Mouse (Mus musculus): ENCODE measurements around the gene Stx1b. TPM values are rescaled to one million over a fixed set of nuclear protein-coding genes. Genes with fewer than 3 reads are reported as not detected.
A peak's percentile ranks its signal among the peaks of the same experiment; 100 is the strongest.

Gene Stx1b
- total and polyA plus RNA-seq, 3 experiments, result 0.08 to 0.31 TPM; not detected in 1

DNA sequence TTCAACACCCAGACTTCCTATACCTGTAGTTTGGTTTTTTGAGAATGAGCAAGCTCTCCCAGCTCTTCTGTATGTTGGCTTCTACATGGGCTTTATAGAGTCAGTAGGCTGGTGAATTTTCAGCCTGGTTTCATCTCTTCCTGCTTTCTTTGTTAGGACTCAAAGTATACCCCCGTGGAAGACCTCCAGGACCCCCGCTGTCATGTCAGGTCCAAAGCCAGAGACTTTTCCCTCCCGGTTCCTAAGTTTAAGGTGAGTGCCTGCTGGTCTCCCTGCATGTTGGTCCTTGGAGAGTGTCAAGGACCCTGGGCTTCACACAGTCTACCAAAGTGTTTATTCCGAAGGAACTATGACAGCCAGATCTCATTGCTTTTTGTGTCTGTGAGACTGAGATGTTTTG lies 46.0 kb downstream of the Stx1b start:
- peaks cover 8 to 38% of the 10 kb centered on the region in 2 experiments for H3K4me1 ChIP-seq (ENCODE audit: control insufficient read depth in 1 of 2, insufficient read depth in 2 of 2)

DNA sequence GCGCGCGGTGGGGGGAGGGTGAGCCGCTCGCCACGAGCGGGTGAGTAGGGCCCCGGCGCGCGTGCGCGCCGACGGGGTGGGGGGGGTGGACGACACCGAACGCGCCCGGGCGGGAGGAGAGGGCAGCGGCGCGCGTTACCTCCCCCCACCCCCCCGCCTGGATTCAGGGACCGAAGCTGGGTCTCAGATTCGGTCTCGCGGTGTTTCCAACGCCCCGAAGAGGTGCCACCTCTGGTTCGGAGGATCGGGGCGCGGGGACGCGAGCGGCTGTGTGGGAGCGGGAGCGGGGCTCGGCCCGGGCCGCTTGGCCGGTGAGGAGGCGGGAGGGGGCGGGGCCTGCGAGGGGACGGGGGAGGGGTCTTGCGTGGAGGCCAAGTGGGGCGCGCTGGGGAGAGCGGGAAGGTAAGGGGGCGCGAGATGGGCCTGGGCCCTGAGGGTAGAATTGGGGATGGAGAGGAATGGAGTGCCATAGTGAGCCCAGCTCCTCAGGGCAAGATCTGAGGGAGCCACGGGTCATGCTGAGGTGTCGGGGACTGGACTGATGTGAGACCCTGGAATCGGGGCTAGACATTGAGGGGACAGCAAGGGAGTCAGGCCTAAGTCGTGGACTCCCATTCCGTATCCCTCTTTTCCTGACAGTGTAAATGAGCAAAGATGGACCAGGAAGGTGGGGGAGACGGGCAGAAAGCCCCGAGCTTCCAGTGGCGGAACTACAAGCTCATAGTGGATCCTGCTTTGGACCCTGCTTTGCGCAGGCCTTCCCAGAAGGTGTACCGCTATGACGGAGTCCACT lies 46.7 kb downstream of the Stx1b start:
- in situ Hi-C loops (cut with MboI; ENCODE audit: low pct_ligation_motif_present, low pct_unique_long_range_greater_than_20kb, low sequenced_read_pairs) (loop anchor here (5.0 to 25.0 kb wide), 4 partner anchors 40 to 995 kb away; partner anchors contain the start of genes Cdipt, Cdiptos, Prss8 and Tbx6), dilution Hi-C loops (cut with MboI; ENCODE audit: extremely low pct_ligation_motif_present, extremely low pct_unique_long_range_greater_than_20kb, low sequenced_read_pairs) (no loop called here)
- H3K9ac ChIP-seq (ENCODE audit: insufficient read depth, low read depth), result peak overlapping the region; percentile 98
- H3K4me1 ChIP-seq (ENCODE audit: control insufficient read depth in 1 of 2, insufficient read depth in 2 of 2), result peaks cover 9 to 44% of the 10 kb centered on the region in 2 experiments
- H3K4me3 ChIP-seq (replicated peaks in 1 of 3; ENCODE audit: low read depth in 2 of 3, low read length in 2 of 3, poor library complexity in 1 of 3), result peak overlapping the region; percentile 57 to 92 (median 67)
- peaks cover 23% of the 10 kb centered on the region for H3K79me2 ChIP-seq (replicated peaks; ENCODE audit: control insufficient read depth, extremely low read depth, insufficient read depth, poor library complexity, severe bottlenecking)
- TF ChIP-seq ZMIZ1 (IDR thresholded peaks at IDR 0.05; ENCODE audit: low read depth, low read length), result peak; percentile 59; the same call in 1 of the 2 replicates
- no peak for TF ChIP-seq ZC3H11A (IDR thresholded peaks at IDR 0.05; ENCODE audit: low read depth, low read length)
- 0 out of 2 replicates have a peak, but pooled peaks have one; percentile 12 for TF ChIP-seq SIN3A (IDR thresholded peaks at IDR 0.05; ENCODE audit: low read length)
- peak; percentile 63 for TF ChIP-seq NRF1 (IDR thresholded peaks at IDR 0.05; ENCODE audit: low read depth, low read length)
- TF ChIP-seq CHD2 (IDR thresholded peaks at IDR 0.05; ENCODE audit: low read length), result no peak; the same call in 1 of the 2 replicates
- TF ChIP-seq NELFE (IDR thresholded peaks at IDR 0.05; ENCODE audit: low read depth, low read length), result peak; percentile 48; the same call in 1 of the 2 replicates
- no peak for TF ChIP-seq MEF2A (IDR thresholded peaks at IDR 0.05; ENCODE audit: borderline replicate concordance, low read depth, low read length)
- TF ChIP-seq ETS1 (conservative IDR thresholded peaks at IDR 0.05; ENCODE audit: low read depth, low read length), result no peak
- TF ChIP-seq IRF4 (IDR thresholded peaks at IDR 0.05; ENCODE audit: low read depth, low read length), result no peak
- no peak for TF ChIP-seq MAFK (IDR thresholded peaks at IDR 0.05; ENCODE audit: insufficient replicate concordance, low read length)
- TF ChIP-seq HCFC1 (IDR thresholded peaks at IDR 0.05; ENCODE audit: low read depth, low read length), result no peak
- TF ChIP-seq SMC3 (IDR thresholded peaks at IDR 0.05; ENCODE audit: low read depth, low read length), result no peak
- no peak for TF ChIP-seq RAD21 (IDR thresholded peaks at IDR 0.05; ENCODE audit: low read depth, low read length)
- TF ChIP-seq JUN (IDR thresholded peaks at IDR 0.05; ENCODE audit: insufficient read depth, low read depth, low read length), result no peak
- TF ChIP-seq UBTF (IDR thresholded peaks at IDR 0.05; ENCODE audit: low read depth, low read length), result no peak
- TF ChIP-seq POLR2A (IDR thresholded peaks at IDR 0.05; ENCODE audit: low read depth, low read length), result peak; percentile 60; the same call in 1 of the 2 replicates
- no peak for TF ChIP-seq ZKSCAN1 (IDR thresholded peaks at IDR 0.05; ENCODE audit: borderline replicate concordance, low read depth, low read length)
- 0 out of 2 replicates have a peak, but pooled peaks have one; percentile 8 for TF ChIP-seq MXI1 (IDR thresholded peaks at IDR 0.05; ENCODE audit: low read depth, low read length)
- no peak for TF ChIP-seq MAX (IDR thresholded peaks at IDR 0.05; ENCODE audit: low read length)
- no peak for TF ChIP-seq CTCF (conservative IDR thresholded peaks at IDR 0.05 in 1 of 2, IDR thresholded peaks at IDR 0.05 in 1 of 2; ENCODE audit: low read depth in 2 of 2, low read length in 2 of 2)
- TF ChIP-seq GABPA (IDR thresholded peaks at IDR 0.05; ENCODE audit: insufficient replicate concordance, low read depth, low read length), result no peak
- no peak for TF ChIP-seq TBP (conservative IDR thresholded peaks at IDR 0.05; ENCODE audit: low read depth, low read length)
- TF ChIP-seq PAX5 (IDR thresholded peaks at IDR 0.05; ENCODE audit: low read length), result no peak
- TF ChIP-seq TCF12 (IDR thresholded peaks at IDR 0.05; ENCODE audit: low read depth, low read length), result no peak
- no peaks in the 10 kb centered on the region for H3K27me3 ChIP-seq (replicated peaks)
- DNase-seq (ENCODE audit: extremely low read depth), result peak; percentile 51
- peak overlapping the region; percentile 41 for H3K4me2 ChIP-seq (ENCODE audit: insufficient read depth, low read depth, poor library complexity, severe bottlenecking)
- H3K9me3 ChIP-seq (replicated peaks; ENCODE audit: low read length), result no peaks in the 10 kb centered on the region
- H3K27ac ChIP-seq (ENCODE audit: insufficient read depth, low read depth), result peak overlapping the region; percentile 94
- peaks cover 25 to 60% of the 10 kb centered on the region in 2 experiments for H3K36me3 ChIP-seq (replicated peaks in 1 of 2; ENCODE audit: control insufficient read depth in 1 of 2, insufficient read depth in 1 of 2, low read length in 1 of 2)

More for the DNA sequence above, 46.0 kb downstream of the Stx1b start:
- Histone ChIP-seq H3K4me2 (ENCODE audit: insufficient read depth, low read depth, poor library complexity, severe bottlenecking) (peak overlapping the region; percentile 41), H3K4me3 (replicated peaks in 1 of 3; ENCODE audit: low read depth in 2 of 3, low read length in 2 of 3, poor library complexity in 1 of 3) (peak overlapping the region; percentile 57 to 92 (median 67)), H3K36me3 (replicated peaks in 1 of 2; ENCODE audit: control insufficient read depth in 1 of 2, insufficient read depth in 1 of 2, low read length in 1 of 2) (peaks cover 25 to 64% of the 10 kb centered on the region in 2 experiments), H3K9me3 (replicated peaks; ENCODE audit: low read length) (no peaks in the 10 kb centered on the region), H3K27me3 (replicated peaks) (no peaks in the 10 kb centered on the region), H3K79me2 (replicated peaks; ENCODE audit: control insufficient read depth, extremely low read depth, insufficient read depth, poor library complexity, severe bottlenecking) (peaks cover 23% of the 10 kb centered on the region), H3K27ac (ENCODE audit: insufficient read depth, low read depth) (no peak overlapping the region), H3K9ac (ENCODE audit: insufficient read depth, low read depth) (peak overlapping the region; percentile 98; the same call in 1 of the 2 replicates)
- in situ Hi-C loops (cut with MboI; ENCODE audit: low pct_ligation_motif_present, low pct_unique_long_range_greater_than_20kb, low sequenced_read_pairs), result loop anchor here (5.0 to 25.0 kb wide), 4 partner anchors 39 to 996 kb away; partner anchors contain the start of genes Cdipt, Cdiptos, Prss8 and Tbx6
- DNase-seq (ENCODE audit: extremely low read depth), result no peak
- dilution Hi-C loops (cut with MboI; ENCODE audit: extremely low pct_ligation_motif_present, extremely low pct_unique_long_range_greater_than_20kb, low sequenced_read_pairs), result no loop called here
- no peak for TF ChIP-seq POLR2A (IDR thresholded peaks at IDR 0.05; ENCODE audit: low read depth, low read length)
- TF ChIP-seq NELFE (IDR thresholded peaks at IDR 0.05; ENCODE audit: low read depth, low read length), result no peak
- TF ChIP-seq MAX (IDR thresholded peaks at IDR 0.05; ENCODE audit: low read length), result no peak
- TF ChIP-seq MAZ (IDR thresholded peaks at IDR 0.05; ENCODE audit: low read depth, low read length), result no peak
- no peak for TF ChIP-seq USF1 (IDR thresholded peaks at IDR 0.05; ENCODE audit: low read depth, low read length)
- TF ChIP-seq ZMIZ1 (IDR thresholded peaks at IDR 0.05; ENCODE audit: low read depth, low read length), result no peak
- no peak for TF ChIP-seq UBTF (IDR thresholded peaks at IDR 0.05; ENCODE audit: low read depth, low read length)
- TF ChIP-seq USF2 (conservative IDR thresholded peaks at IDR 0.05; ENCODE audit: low read depth, low read length), result no peak

Measured in CH12.LX (cell line).